Mouse (Mus musculus) megakaryocyte, embryonic 14.5 days (primary cell): Measurements from ENCODE around the gene Ecpas.

Source experiments
- FLI1 ChIP-seq: IDR thresholded peaks from 2 replicates; pipeline ENCODE4 v1.6.1; 2012; ENCODE audit warnings: low read length, inconsistent platforms, mixed read lengths
- GATA1 ChIP-seq: IDR thresholded peaks from 3 replicates; pipeline ENCODE4 v1.6.1; 2012; ENCODE audit warnings: mixed read lengths, low read length, inconsistent platforms, borderline replicate concordance

DNA sequence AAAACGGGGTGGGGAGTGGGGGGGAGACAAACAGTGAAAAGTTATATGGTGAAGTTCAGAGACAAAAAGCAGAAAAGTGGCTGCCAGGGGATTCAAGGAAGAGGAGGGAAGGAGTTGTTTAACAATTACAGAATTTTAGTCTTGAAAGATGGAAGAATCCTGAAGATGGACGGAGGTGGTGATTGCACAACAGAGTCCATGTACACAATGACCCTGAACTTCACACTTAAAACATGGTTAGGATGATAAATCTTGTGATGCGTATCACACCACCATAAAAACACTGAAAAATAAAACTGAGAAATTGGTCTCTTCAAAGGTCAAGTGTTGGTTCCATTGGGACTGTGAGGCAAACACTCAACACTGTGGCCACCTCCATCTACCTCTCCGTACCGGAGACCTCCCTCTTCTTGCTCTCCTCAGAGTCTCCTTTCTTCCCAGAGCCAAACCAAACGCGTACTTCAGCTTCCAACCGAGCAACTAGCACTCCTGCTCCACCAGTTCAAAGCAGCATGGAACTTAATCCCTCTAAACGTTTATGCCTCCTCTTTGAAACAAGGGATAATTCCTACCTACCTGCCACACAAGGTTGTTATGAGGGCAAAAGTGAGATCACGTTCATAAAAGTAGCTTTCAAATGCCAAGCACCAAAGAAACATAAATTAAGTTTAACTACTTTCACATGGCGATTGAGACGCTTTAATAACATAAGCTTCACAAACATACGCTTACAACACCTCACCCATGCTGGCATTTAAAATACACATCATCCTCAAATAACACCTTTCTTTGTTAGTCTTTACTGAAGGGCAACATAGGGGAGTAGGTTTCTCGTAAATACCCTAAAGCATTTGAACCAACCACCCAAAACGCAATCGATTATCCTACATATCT, 2.1 kb downstream of the Ecpas start:
- TF ChIP-seq GATA1 = no peak
- TF ChIP-seq FLI1 = no peak
